Mouse (Mus musculus) liver, embryonic 14.5 days (tissue): Measurements from ENCODE around the gene Rad54l2.

Source experiments
- CTCF ChIP-seq: IDR thresholded peaks from 2 replicates; pipeline ENCODE4 v1.5.1; 2016; ENCODE audit warnings: antibody characterized with exemption, low read depth, control low read depth
- EP300 ChIP-seq: IDR thresholded peaks from 2 replicates; pipeline ENCODE4 v1.6.1; 2016; ENCODE audit warnings: antibody characterized with exemption, low read depth

DNA sequence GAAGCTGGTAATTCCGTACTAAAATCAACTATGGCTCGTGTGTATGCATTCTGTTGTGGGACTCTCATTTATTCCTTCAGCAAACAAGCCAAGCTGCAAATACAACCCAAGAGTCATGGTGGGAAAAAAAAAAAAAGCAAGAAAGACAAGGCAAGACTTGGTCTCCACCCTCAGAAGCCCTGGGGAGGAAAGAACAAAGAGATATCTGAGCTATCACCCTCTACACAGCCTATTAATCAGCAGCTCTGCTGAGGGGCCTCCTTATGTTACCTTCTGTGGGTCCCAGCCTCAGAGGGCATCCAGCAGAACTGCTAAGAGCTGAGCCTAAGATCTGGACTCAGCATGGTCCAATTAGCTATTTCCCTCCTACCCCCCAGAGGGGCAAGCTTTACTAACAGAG, 115.1 kb downstream of the Rad54l2 start:
- TF ChIP-seq CTCF (no peak), EP300 (no peak)
